ENCODE assay signal across 28 mouse cellular contexts in genomic region chr19:14466020-14466419, GRCm38 (mm10).
DNase-seq lines count a peak whose midpoint lies in the region; ATAC-seq and TF ChIP-seq lines count a peak whose summit lies in the region.
"Had no signal": no experiment of that assay in that cellular context is flagged by ENCODE, and none has a peak within 500 bp of the region (broad histone marks: within the 10 kb centered on the region; RNA-seq: fewer than 3 reads in every experiment).

No protein-coding gene starts in this region.

- 45% methylated on average over 8 of the region's 8 CpGs for WGBS in thymus, adult 2 months

- TF ChIP-seq CTCF in thymus, adult 2 months (IDR thresholded peaks at IDR 0.05; ENCODE audit: borderline replicate concordance, control insufficient read depth, extremely low read depth, insufficient read depth, low read length, poor library complexity) = no peak

- peak; percentile 69 for ATAC-seq in activated CD4-positive, CD25-positive, alpha-beta regulatory T cell, adult 4 months
- ATAC-seq: forebrain, embryonic 16.5 days; intestine, embryonic 15.5 days had no signal

- peaks cover 12% of the 10 kb centered on the region; the same call in 1 of the 2 replicates for H3K36me3 ChIP-seq in thymus, adult 2 months (ENCODE audit: control insufficient read depth, insufficient read depth, low read length)

- no peak for TF ChIP-seq POLR2A in thymus, adult 2 months (IDR thresholded peaks at IDR 0.05; ENCODE audit: control insufficient read depth, extremely low read depth, insufficient read depth, low read length, poor library complexity)

- H3K27ac ChIP-seq in thymus, adult 2 months (ENCODE audit: control insufficient read depth, insufficient read depth, low read length) = no peak overlapping the region
- H3K27ac ChIP-seq: embryonic facial prominence, embryonic 13.5 days; forebrain, embryonic 10.5 days; hindbrain, embryonic 10.5 days; hindbrain, embryonic 15.5 days; intestine, embryonic 15.5 days; liver, embryonic 14.5 days; neural tube, embryonic 13.5 days had no signal

- H3K4me3 ChIP-seq in thymus, adult 2 months (ENCODE audit: control insufficient read depth, insufficient read depth, low read length) = no peak overlapping the region
- H3K4me3 ChIP-seq: embryonic facial prominence, embryonic 13.5 days; forebrain, embryonic 10.5 days; hindbrain, embryonic 10.5 days; hindbrain, embryonic 15.5 days; intestine, embryonic 15.5 days; neural tube, embryonic 13.5 days had no signal

- DNase-seq in thymus, postnatal 25 days = peak; percentile 6
- DNase-seq in thymus, adult 2 months = no peak
- peak; percentile 53 for DNase-seq in CD4-positive, CD25-positive, alpha-beta regulatory T cell, adult 2 months (ENCODE audit: low read depth, low spot score)
- DNase-seq in natural killer cell, adult 2 months (ENCODE audit: low spot score in 2 of 2) = peak; percentile 9 to 26
- no peak for DNase-seq in layer of hippocampus, postnatal 14 days (ENCODE audit: low spot score in 2 of 2)
- DNase-seq in layer of hippocampus, adult 9-10 months (ENCODE audit: low spot score) = no peak
- no peak for DNase-seq in ovary, adult 18-20 months (ENCODE audit: low spot score)
- DNase-seq: adrenal gland, postnatal 25 days; cerebellum, adult 11-12 months; cerebellum, adult 9-11 months; heart, postnatal 14 days; kidney, adult 2 months; layer of hippocampus, adult 9-11 months; liver; lung, embryonic 14.5 days; lung, postnatal 14 days; midbrain, embryonic 14.5 days; retina, postnatal 1 day; right cerebral cortex, postnatal 25 days had no signal

- no peaks in the 10 kb centered on the region for H3K27me3 ChIP-seq in thymus, adult 2 months (ENCODE audit: control insufficient read depth, insufficient read depth, low read length)
- H3K27me3 ChIP-seq: embryonic facial prominence, embryonic 13.5 days; hindbrain, embryonic 15.5 days; intestine, embryonic 15.5 days; neural tube, embryonic 13.5 days had no signal

- H3K4me1 ChIP-seq in thymus, adult 2 months (replicated peaks; ENCODE audit: control insufficient read depth, insufficient read depth, low read length) = peaks cover 7% of the 10 kb centered on the region
- H3K4me1 ChIP-seq: hindbrain, embryonic 10.5 days; hindbrain, embryonic 15.5 days; intestine, embryonic 15.5 days; neural tube, embryonic 13.5 days had no signal

Comparison
In these comparisons a context has a peak if more than half of its experiments do, and no peak if none do; other contexts are left out.
1. DNase-seq: peak in thymus, postnatal 25 days (single experiment), CD4-positive, CD25-positive, alpha-beta regulatory T cell, adult 2 months (single experiment) and natural killer cell, adult 2 months (2 of 2); none in thymus, adult 2 months (single experiment), layer of hippocampus, postnatal 14 days (0 of 2), layer of hippocampus, adult 9-10 months (single experiment) and ovary, adult 18-20 months (single experiment).